Mouse (Mus musculus): Measurements from ENCODE around the gene Eif3g.

The Eif3g gene

DNA sequence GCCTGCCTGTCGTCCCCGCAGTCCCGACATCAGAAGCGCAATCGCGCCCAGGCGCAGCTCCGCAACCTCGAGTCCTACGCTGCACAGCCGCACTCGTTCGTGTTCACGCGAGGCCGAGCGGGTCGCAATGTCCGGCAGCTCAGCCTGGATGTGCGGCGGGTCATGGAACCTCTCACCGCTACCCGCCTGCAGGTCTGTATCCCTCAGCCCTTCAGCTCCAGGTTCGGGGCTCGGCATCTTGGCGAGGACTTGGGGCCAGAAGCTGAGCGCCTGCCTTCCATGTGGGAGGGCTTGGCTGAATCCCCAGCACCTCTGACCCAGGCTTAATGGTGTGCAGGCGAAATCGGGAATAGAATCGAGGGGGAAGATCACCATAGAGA is 10.0 kb downstream of the Eif3g start:
- no peak for DNase-seq (ENCODE audit: extremely low spot score)

DNA sequence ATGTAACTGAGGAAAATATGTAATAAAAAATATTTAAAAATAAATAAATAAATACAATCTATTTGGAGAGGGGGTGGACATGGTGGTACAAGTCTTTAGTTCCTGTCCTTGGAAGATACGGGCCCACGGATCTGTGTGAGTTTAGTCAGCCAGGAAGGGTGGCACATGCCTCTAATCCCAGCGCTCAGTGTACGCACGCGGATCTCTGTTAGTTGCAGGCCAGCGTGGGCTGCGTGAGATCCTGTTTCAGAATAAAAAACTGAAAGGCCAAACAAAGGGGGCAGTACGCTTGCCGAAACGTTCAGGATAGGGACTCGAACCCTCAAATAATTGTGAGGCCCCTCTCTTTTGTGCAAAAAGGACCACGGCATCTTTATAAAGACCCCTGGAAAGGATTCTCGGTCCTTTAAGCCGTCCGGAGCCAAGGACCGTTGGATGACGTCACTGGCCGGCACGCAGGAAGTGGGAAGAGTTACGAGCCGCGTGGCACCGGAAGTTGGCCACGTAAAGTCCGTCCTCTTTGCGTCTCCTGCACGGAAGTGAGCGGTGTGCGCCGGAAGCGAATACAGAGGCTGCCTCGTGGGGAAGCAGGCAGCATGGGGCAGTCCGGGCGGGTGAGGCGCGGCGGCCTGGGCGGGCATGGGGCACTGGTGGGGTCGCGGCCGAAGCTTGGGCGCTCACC is 10.6 kb downstream of the Eif3g start, which contains the start of gene Ppan:
Ppan (plus strand) TSS at position 472 of the 682 bp plus-strand sequence.
- peak; percentile 92 for DNase-seq (ENCODE audit: extremely low spot score)

DNA sequence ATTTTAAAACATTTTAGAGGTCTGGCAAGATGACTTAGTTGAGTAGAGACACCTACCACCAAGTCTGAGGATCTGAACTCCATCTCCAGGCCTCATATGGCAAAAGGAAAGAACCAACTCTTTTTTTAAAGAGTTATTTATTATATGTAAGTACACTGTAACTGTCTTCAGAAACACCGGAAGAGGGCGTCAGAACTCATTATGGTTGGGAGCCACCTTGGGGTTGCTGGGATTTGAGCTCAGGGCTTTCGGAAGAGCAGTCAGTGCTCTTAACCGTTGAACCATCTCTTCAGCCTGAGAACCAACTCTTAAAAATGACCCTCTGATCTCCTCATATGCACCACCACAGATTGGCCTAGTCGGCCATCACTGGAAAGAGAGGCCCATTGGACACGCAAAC is 11.2 kb downstream of the Eif3g start:
- DNase-seq (ENCODE audit: extremely low spot score): no peak

DNA sequence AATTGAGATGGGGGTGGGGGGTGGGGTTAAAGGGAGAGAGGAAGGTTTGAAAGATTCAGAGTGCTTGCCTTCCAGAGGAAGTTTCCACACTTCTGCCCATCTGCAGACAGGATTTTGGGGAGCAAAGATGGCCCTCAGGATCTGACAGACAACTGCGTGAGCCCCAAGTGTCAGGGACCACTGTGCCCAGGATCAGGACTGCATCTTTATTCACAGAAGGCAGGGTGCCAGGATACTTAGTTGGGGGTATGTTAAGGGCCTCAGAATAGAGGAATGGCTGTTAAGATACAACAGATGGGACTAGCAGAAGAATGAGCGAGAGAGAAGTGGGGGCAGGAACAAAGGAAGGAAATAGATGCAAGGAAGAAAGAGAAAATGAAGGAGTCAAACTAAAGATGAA is 11.9 kb downstream of the Eif3g start:
- no peak for DNase-seq (ENCODE audit: extremely low spot score)

GRCm38 (mm10) chr9:20879097-20879792 is 19.2 kb downstream of the Eif3g start, which contains the start of gene Angptl6:
Gene Angptl6 (minus strand): TSS chr9:20879727.
- no peak for DNase-seq (ENCODE audit: extremely low spot score)

DNA sequence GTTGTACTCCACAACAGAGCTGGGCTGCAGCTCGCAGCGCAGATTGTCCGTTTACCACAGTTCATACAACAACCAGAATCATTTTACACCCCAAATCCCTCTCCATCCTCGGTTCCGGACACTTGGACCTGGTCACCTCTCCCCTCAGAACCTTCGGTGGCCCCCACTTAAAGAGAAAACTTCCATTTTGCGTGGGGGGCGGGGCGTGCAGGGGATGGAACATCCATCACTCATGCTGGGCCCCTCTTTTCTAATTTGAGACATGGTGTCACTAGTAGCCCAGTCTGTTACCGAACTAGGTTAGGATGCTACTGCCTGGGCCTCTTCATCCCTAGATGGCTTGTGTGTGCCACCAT is 19.7 kb downstream of the Eif3g start:
- DNase-seq (ENCODE audit: extremely low spot score): no peak

- peak; percentile 99 for DNase-seq (ENCODE audit: extremely low spot score)
Measured at GRCm38 (mm10) chr9:20878041-20878709, 20.2 kb downstream of the Eif3g start.

- no peak for DNase-seq (ENCODE audit: extremely low spot score)
Measured at GRCm38 (mm10) chr9:20877118-20878040, 21.0 kb downstream of the Eif3g start.

- DNase-seq (ENCODE audit: extremely low spot score): no peak
Measured at GRCm38 (mm10) chr9:20876318-20877117, 21.9 kb downstream of the Eif3g start.

DNA sequence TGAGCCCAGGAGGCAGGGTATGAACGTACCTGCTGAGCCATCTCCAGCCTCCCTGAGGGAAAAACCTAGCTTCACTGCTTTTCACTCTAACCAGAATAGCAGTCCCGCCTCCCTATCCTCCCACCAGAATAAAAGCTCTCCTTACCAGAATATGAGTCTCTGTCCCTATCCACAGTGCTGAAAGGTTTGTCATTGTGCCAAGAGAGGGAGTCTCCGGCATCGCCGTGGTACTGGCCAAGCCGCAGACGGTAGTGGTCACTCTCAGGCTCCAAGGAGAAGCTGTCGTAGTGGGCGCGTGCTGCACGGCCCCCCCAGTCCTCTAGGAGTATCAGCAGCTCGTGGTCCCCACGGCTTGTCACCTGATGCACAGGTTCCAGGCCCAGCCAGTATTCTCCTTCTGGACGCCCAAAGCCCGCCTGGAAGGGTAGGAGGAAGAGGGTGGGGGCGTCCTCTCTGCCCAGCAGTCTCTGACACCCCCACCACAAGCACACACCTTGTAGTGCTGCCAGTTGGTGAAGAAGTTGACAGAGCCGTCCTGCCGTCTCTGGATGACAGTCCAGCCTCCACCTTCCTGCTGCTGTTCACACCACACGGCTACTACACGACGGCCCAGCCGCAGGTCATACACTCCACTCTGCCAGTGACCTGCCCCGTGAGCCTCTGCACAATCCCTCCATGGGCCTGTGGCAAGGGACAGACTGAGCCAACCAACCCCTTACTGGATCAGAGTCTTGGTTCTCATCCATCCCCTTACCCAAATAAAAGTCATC is 23.2 kb downstream of the Eif3g start:
- DNase-seq (ENCODE audit: extremely low spot score): no peak

- DNase-seq (ENCODE audit: extremely low spot score): no peak
Measured at GRCm38 (mm10) chr9:20873521-20873920, 24.9 kb downstream of the Eif3g start.

GRCm38 (mm10) chr9:20872991-20873390 is 25.4 kb downstream of the Eif3g start:
- DNase-seq (ENCODE audit: extremely low spot score): no peak

GRCm38 (mm10) chr9:20870211-20871173 is 27.9 kb downstream of the Eif3g start:
- no peak for DNase-seq (ENCODE audit: extremely low spot score)

DNA sequence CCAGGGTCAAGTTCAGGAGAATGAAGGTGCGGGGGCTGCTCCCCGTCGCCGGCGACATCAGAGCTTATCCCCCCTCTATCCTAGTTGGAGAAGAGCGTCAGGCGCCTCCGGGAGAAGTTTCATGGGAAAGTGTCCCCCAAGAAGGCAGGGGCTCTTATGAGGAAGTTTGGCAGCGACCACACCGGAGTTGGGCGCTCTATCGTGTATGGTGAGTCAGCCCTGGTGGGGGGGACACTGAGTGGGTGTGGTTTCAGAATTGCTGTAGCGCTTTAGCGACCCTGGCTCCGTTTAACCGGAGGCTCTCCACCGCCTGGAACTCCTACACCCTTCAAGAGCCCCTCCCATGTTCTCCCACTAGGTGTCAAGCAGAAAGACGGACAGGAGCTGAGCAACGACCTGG is 29.2 kb downstream of the Eif3g start:
- DNase-seq (ENCODE audit: extremely low spot score): no peak

- DNase-seq (ENCODE audit: extremely low spot score): no peak
Measured at GRCm38 (mm10) chr9:20868448-20869001, 29.9 kb downstream of the Eif3g start, which contains the start of gene A230050P20Rik. Gene A230050P20Rik (plus strand): TSS chr9:20868642.

- no peak for DNase-seq (ENCODE audit: extremely low spot score)
Measured at GRCm38 (mm10) chr9:20866879-20867278, 31.5 kb downstream of the Eif3g start.

DNA sequence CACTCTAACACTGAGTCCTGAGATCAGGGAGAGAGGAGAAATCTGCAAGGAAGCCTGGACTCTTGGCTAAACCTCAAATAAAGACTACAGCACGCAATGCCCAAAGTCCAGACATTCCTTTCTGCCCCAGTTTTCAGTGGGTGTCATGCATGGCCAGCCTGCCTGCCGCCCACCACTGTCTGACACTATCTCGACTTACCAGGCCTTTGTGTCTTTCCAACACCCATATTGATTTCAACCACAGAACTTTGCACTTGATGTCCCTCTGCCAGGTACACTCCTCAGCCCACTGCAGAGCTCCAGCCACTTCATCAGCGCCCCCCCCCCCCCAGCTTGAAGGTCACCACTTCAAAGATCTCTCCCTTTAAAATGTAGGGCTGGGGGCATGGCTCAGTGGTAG is 36.2 kb downstream of the Eif3g start:
- no peak for DNase-seq (ENCODE audit: extremely low spot score)

DNA sequence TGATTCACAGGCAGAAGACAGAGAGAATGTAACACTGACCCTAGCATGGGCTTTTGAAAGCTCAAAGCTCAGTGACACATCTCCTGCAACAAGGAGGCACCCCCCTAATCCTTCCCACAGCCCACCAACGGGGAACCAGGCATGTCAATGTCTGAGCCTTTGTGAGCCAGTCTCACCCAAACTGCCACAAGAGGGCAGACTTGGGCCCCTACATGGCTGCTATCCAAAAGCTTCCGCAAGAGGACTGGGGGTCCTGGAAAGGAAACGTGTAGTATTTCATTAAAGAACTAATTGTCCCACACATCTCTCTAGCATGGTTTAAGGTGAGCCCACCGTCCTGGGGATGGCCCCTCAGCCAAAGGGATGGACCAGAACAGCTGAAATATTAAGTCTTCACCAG is 36.6 kb downstream of the Eif3g start:
- peak; percentile 38 for DNase-seq (ENCODE audit: extremely low spot score)

- no peak for DNase-seq (ENCODE audit: extremely low spot score)
Measured at GRCm38 (mm10) chr9:20859926-20860325, 38.5 kb downstream of the Eif3g start.

Data from embryo, embryonic 9.5 days (tissue).